Mouse (Mus musculus) mouse embryonic stem cell (cell line): ENCODE measurements around the gene Supt4a.

ENCODE experiments used
- in situ Hi-C, 2 experiments: fragments of 300-500 bp; cut with MboI; formaldehyde crosslinking; loops; 1 replicate in 1 of 2; 3 replicates in 1 of 2; pipeline ENCODE4 v1.14.3; 2019 to 2020; ENCODE audit warnings: low sequenced_read_pairs in 2 of 2, low pct_unique_long_range_greater_than_20kb in 1 of 2, mixed read lengths in 1 of 2; ENCODE audit not compliant: unreplicated experiment in 1 of 2

Gene Supt4a

DNA sequence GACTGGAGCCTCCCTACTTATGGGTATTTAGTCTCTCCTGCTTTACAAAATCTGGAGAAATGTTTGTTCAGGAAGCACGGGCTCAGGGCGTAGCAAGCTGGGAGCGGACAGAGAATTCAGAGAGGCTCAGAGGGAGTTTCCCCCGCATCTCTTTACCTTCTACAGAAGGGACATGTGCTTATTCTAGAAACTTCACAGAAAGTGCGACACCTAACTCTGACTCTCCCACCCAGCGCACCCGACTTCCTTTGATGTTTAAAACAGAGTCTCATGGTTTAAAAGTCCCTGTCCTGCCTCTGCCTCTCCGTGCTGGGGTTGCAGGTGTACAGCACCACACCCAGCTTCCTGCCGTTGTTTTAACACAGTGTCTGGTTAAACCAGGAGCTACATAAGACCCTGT lies 16.5 kb upstream of the Supt4a start:
- in situ Hi-C loops: no loop called here

DNA sequence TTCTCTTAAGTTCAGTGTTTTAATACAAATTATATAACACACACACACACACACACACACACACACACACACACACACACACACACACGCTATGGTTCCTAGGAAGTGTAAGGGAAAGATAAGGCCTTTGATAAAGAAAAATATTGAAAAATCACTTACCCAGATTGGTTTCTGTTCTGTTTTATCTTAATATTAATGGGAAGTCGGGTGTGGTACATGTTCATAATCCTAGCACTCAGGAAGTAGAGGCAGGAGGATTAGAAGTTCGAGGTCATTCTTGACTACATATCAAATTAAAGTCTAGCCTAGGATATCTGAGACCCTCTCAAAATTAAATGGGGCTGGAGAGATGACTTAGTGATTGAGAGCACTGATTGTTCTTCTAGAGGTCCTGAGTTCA lies 15.2 kb upstream of the Supt4a start:
- in situ Hi-C loops: no loop called here

DNA sequence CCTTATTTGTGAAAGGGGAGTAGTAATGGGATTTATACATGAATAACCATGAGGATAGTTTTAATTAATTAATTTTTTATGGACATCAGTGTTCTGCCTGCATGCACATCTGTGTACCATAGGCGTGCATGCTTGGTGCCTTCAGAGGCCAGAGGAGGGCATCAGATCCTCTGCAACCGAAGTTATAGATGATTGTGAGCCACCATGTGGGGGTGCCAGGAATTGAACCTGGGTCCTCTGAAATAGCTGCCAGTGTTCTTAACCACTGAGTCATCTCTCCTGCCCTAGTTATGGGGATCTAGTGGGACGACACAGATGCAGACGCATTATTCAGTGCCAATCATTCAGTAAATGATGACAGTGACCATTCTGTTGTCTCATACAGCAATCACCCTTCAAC lies 14.5 kb upstream of the Supt4a start:
- in situ Hi-C loops: no loop called here

DNA sequence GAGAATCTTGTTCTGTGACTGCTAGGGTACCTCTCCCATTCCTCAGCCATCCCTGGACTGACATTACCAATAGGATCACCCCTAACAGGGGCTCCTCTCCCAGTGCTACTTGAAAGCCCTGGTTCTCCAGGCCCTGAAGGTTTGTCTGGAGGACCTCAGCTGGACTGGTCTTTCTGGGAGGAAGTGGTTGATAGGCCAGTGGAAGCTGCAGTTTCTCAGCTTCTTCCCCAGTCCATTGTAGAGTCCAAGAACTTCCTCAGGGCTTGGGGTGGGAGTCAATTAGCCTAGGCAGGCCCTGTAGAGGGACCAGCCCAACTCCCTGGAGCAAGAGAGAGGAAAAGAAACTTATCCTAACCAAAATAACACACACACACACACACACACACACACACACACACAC lies 11.8 kb upstream of the Supt4a start:
- in situ Hi-C loops: no loop called here

DNA sequence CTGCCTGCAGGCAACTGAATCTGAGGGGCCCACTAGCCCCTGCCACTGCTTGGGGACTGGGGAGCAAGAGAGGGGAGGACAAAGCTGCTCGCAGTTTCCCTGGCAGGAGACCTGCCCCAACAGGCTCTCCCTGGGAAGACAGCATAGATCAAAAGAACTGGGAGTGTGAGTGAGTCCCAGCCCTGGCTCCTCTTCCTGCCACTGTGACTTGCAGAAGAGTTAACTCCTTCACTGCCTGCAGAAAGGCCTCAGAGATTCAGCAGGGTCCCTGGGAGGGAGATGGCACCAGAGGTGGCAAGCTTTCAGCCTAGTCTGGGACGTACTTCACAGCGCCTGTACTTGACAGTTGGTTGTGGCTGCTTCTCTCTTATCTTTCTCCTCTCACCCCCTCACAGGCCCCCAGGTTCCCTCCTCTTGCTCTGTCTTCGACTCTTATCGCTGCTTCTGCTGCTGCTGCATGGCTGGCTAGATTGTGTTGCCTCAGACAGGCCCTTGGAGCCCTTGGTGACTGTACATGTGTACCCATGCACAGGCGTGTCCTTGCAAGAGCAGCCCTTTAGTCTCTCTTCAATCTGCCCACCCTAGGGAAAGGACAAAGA lies 11.3 kb upstream of the Supt4a start:
- in situ Hi-C loops: no loop called here

DNA sequence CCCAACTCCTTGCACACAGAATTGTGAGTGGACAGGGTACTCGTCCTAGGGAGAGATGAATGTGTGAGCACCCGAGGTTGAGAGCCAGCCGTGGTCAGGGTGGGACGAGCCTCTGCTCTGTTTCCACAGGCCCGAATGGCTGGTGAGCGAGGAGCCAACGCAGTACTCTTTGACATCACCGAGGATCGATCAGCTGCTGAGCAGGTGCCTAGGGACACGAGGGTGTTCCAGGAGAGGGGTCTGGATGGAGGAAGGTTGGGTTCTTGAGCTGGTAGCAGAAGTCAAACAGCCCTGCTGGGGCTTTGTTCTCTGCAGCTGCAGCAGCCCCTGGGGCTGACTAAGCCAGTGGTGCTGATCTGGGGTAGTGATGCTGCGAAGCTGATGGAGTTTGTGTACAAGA lies 10.3 kb upstream of the Supt4a start:
- in situ Hi-C loops: no loop called here

DNA sequence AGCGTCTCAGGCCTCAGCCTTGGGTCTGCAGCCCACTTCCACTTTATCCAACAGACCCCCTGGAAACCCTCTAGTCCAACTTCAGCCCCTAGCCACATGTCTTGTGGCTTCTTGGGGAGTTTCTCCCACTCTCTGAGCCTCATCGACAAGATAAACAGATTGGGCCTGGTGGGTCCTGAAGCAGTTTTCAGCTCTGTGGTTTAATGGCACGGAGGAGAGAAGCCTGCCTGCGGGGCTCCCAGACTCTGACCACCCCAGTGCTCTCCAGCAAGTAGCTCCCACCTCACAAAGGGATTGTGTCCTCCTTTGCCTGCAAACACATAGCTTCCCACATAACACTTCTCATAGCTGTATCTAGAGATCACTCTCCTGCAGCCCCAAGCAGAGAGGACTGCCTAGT lies 9.9 kb upstream of the Supt4a start:
- in situ Hi-C loops: no loop called here

DNA sequence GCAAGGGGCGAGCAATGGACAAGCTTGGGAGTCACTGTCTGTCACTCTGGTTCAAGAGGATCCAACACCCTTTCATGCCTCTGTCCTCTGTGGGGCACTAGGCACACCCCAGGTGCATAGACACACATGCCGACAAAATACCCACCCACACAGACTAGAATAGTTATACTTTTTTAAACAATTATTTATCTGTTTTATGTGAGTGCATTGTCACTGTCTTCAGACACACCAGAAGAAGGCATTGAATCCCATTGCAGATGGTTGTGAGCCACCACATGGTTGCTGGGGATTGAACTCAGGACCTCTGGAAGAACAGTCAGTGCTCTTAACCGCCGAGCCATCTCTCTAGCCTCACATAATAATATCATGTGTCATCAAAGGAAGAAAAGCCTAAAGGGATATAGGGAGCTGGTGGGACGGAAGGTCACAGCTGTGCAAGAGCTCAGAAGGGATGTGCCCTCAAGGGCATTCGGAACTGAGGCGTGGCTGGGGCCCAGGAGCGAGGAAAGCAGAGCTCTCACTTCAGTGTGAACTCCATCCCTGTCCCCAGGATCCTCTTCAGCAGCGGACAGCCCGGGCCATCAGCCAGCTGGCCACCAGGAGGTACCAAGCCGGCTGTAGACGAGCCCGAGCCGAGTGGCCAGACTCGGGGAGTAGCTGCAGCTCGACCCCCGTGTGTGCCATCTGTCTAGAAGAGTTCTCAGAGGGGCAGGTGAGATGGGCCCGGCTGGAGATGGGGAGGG lies 8.3 kb upstream of the Supt4a start:
- in situ Hi-C loops: no loop called here

DNA sequence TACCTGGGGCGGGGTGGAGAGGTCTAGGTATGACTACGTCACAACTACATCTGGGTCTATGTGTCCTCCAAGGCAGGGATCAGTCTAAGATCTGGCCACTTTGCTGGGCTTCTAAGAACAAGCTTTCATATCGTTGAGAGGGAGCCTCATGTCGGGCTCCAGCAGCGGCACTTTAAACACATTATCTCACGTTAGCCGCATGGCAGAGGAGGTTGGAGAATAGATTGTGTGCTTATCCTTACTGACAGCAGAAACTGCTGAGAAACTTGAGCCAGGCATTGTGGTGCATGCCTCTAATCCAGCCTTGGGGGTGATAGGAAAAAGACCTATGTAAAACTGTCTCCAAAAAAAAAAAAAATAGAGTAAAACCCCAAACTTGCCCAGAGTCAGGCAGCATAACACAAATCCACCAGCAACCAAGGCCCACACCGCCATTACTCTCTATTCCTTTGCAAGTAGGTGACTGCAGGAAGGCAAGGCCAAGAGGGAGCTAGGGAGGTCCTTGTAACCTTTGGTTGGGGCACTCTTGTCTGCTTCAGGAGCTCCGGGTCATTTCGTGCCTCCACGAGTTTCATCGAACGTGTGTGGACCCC lies 7.7 kb upstream of the Supt4a start:
- in situ Hi-C loops: no loop called here

DNA sequence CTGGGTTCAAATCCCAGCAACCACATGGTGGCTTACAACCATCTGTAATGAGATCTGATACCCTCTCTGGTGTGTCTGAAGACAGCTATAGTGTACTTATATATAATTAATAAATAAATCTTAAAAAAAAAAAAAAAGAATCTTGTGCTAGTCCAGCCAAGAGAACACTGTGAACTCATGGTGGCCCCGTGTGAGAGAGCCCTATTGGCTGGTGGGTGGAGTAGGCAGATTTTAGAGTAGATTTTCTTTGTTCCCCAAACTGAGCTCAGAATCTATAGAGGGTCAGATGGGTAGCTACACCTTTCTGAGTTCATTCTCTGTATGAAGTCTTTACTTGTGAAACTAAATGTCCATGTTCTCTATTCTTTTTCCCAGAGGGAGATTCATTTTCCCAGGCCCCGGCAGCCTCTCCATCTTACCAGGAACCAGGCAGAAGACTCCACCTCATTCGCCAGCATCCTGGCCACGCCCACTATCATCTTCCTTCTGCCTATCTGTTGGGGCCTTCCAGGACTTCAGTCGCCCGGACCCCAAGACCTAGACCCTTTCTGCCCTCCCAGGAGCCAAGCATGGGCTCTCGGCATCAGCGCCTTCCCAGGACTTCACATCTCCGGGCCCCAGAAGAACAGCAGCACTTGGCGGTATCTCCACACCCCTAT lies 6.6 kb upstream of the Supt4a start:
- in situ Hi-C loops: no loop called here

DNA sequence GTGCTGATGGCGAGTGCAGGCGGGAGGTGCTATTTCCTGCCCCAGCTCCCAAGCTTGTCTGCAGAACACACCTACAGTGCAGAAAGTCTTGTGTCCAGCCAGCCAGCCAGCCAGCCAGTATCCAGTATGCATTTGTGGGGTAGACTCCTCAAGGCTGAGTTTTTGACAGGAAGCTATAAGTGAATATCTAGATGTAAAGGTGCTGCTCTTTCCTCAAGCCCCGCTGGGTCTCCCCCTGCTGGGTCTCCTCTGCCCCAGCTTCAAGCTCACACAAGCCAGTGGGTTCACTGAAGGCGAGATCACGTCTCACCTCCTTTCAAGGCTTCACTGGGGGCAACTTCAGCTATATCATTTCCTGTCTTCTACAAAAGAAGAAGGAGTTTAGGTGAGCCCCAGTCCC lies 3.0 kb upstream of the Supt4a start:
- in situ Hi-C loops: no loop called here

DNA sequence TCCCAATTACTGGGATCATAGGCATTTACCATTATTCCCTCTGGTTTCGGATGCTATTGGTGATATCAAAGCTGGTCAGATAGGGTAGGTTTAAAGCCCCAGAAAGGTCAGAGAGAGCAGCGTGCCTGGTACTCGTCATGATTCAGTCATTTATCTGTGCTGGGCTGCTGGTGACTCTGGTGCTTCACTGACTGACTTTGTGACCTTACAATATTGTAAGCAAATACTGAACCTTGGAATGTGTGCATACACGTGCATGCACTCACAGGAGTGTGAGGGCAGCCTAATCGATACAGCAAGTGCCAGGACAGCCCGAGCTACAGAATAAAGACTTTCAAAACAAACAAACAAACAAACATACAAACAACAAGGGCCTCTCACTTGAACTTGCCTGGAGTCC lies 1.7 kb upstream of the Supt4a start:
- in situ Hi-C loops: no loop called here

DNA sequence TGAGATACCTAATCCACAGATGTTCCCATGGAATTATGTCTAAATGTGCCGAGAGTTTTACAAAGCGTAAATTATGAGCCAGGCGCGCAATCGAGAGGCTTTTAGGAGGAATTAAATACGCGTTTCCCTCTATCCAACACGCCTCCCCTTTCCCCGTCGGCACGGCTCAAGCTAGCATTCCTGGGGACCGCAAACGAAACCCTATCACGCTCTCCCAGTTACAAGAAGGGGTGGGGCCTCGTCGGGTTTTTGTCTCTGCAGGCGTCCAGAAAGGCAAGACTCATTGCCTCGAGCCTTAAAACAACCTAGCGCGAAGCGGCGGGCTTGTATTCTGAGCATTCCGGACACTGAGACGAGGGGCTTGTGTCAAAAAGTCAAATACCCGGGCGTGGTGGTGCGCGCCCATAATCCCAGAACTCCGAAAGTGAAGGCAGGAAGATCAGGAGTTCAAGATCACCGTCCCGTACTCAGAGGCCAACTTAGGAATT lies 661 bp upstream of the Supt4a start:
- in situ Hi-C loops: no loop called here

DNA sequence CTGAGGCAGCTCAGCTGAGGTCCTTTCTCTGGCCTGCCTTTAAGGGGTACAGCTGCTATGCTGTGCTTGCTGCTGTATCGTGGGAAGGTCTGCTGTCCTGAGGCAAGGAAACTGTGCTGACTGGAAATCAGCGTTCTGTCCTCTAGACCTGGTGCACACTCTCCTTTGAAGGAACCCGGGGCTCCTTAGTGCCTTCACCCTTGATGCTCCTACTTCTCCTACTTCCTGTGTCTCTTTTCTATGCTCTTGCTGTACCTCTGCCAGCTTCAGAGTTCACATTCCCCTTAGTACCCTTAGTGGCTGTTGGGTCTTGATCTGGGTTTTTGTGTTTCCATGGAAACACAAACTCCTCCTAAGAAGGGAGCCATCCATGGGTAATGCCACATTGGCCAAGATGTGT lies 6.3 kb downstream of the Supt4a start:
- in situ Hi-C loops: no loop called here

DNA sequence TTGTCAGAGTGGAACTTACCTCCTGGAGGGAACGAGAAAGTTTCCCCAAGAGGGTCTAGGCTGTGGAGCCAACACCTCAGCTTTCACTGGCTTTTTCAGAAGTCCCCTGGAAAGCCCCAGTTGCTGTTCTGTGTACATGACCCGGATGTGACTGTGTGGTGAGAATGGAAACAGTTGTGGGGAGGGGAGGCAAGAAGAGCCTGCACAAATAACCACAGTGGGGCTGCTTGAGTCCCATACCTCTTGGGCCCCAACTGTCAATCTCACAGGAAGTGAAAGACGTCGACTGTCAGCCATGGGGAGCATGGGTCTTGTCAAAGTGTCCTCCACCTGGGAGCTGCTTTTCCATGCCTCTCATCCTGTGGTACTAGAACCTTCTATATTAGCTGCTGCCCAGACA lies 7.6 kb downstream of the Supt4a start:
- in situ Hi-C loops: no loop called here

DNA sequence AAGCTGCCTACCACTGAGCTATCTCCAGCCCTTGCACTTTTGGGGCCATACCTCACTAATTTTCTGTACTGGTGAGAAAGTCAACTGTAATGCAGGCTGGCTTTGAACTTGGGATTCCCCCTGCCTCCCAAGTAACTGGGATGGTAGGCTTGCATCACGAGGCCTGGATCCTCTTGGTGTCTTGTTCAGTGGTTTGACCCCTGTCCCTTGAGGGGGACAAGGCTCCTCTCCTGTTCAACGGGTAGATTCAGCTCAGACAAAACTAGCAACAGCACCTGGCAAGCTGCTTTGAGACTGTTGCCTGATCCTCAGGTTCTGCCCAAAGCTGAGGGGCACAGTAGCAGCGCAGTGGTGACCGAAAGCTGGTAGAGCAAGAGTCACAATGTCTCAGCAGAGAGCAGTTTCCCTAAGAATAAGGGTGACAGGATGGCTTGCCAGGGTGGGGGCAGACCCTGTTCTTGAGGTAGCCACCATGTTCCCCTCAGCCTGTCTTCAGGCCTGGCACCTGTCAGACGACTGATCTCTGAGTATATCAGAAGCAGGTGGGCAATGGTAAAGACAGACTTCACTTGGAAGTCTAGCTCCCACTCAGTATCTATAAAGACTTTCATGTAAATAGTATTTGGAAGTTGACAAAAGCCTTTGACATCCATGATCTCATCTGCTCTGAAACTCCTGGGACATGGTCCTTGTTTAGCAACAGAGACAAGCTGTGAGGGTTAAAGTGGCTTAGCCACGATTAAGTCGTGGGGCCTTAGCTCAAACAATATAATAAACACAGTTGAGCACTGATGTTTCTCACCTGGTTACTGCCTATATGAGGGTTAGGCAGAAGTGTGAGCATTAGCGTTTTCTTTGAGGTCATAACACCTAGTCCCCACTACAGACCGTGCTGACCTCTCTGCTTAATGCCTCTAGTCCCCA lies 8.5 kb downstream of the Supt4a start:
- in situ Hi-C loops: no loop called here

DNA sequence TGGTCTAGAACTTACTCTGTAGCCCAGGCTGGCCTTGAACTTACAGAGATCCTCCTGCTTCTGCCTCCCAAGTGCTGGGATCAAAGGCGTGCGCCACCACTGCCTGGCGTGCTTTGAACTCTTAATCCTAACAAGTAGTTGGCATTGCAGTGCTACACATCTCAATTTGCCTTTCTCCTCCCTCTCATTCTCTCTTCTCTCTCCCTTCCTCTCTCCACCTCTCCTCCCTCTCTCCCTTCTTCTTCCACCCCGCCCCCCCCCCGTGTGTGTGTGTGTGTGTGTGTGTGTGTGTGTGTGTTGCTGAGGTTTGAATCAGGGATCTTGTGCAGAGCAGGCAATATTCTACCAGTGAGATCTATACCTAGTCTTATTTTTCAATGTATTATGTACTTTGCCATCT lies 10.0 kb downstream of the Supt4a start:
- in situ Hi-C loops: no loop called here

DNA sequence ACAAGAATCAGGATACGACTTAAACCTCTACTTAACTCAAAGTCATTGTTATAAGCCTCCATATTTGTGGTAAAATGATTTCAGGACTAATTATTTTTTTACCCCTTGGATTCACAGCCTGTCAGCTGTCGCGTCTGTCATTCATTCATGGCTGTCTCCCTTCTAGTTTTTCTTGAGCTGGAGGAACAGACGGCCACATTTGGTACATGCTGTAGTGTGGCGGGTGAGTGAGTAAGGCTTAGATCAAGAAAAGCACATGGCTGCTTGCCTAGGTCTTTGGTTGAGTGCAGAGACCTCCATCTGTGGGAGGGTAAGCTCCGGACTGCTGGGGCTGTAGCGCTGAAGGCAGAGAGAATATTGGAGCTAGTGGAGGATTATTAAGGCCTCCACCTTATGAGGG lies 10.4 kb downstream of the Supt4a start:
- in situ Hi-C loops: no loop called here
